Mouse (Mus musculus) hindbrain, embryonic 14.5 days (tissue): Measurements from ENCODE around the gene Tnfrsf21. TPM values are rescaled to one million over a fixed set of nuclear protein-coding genes. Genes with fewer than 3 reads are reported as not detected.

Experiments
- ATAC-seq: fragments of 200-750 bp; cut with Nextera tagmentation; 2 replicates; pipeline ENCODE4 v1.8.0; 2017; ENCODE audit warnings: moderate number of reproducible peaks, mild to moderate bottlenecking, moderate TSS enrichment, moderate library complexity; ENCODE audit not compliant: low FRiP score
- DNase-seq: peaks from one replicate; pipeline ENCODE4 v3.0.0-alpha.2; 2015; ENCODE audit warnings: low spot score
- H3K27ac ChIP-seq: fragments of 300-500 bp; sonication (generic); 2 replicates; pipeline ENCODE4 v1.5.1; 2014; ENCODE audit warnings: mild to moderate bottlenecking, moderate library complexity
- H3K27me3 ChIP-seq: fragments of 300-500 bp; sonication (generic); 2 replicates; pipeline ENCODE4 v1.6.1; 2014; ENCODE audit warnings: mild to moderate bottlenecking, low read length, mixed read lengths; ENCODE audit not compliant: control insufficient read depth, insufficient read depth
- H3K36me3 ChIP-seq: fragments of 300-500 bp; sonication (generic); replicated peaks from 2 replicates; pipeline ENCODE4 v1.6.1; 2014; ENCODE audit not compliant: control insufficient read depth, insufficient read depth
- H3K4me1 ChIP-seq: fragments of 300-500 bp; sonication (generic); replicated peaks from 2 replicates; pipeline ENCODE4 v1.6.1; 2014; ENCODE audit warnings: antibody characterized with exemption, low read length, mixed read lengths; ENCODE audit not compliant: control insufficient read depth, insufficient read depth
- H3K4me2 ChIP-seq: fragments of 300-500 bp; sonication (generic); replicated peaks from 2 replicates; pipeline ENCODE4 v1.6.1; 2014; ENCODE audit warnings: mild to moderate bottlenecking, moderate library complexity
- H3K4me3 ChIP-seq: fragments of 300-500 bp; sonication (generic); replicated peaks from 2 replicates; pipeline ENCODE4 v1.5.1; 2014; ENCODE audit warnings: mild to moderate bottlenecking, low read length
- H3K9ac ChIP-seq: fragments of 300-500 bp; sonication (generic); 2 replicates; pipeline ENCODE4 v1.6.1; 2014
- H3K9me3 ChIP-seq: fragments of 300-500 bp; sonication (generic); 2 replicates; pipeline ENCODE4 v1.6.1; 2016; ENCODE audit warnings: low read length; ENCODE audit not compliant: control insufficient read depth
- WGBS: fragments of 180-500 bp; shearing (Covaris S2); extraction: QIAGEN DNeasy Blood & Tissue Kit; methylation state at CpG from one replicate; pipeline ENCODE4 v1.1.7; 2014; 5-methylcytosine and 5-hydroxymethylcytosine counted together
- polyA plus RNA-seq: library from polyadenylated mRNA; unstranded; fragments of >200 nt; fragmentation: Nextera tagmentation; extraction: Ambion mirVana; gene quantifications from 2 replicates; pipeline ENCODE4 v1.2.1, GENCODE M21; 2014

Gene Tnfrsf21
- polyA plus RNA-seq, 1 experiment from 2014 or later: 80.7 TPM

DNA sequence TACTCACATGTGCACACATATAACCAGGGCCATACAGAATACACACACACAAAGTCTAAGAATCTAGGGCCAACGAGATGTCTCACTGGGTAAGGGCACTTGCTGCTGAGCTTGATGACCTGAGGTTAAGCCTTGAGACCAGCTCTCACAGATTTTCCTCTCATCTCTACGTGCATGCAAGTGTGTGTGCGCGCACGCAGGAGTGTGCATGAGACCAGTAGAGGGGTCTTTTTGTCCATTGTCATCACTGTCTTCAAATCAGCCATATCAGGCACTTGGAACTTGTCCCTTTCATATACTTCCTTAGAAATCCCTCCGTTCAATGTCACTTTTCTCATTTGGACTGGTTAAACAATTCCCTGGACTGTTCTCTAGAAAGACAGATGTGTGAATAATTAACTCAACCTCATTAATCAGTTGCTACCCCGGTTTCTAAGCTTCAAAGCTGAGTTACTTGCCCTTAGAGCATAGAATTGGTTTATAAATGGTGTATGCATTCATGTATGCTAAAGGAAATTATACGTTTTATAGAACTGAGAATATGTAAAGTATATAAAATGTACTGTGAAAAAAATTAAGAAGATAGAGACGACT lies 97.1 kb downstream of the Tnfrsf21 start:
- no peak for ATAC-seq
- no peak for DNase-seq
- no peaks in the 10 kb centered on the region for H3K27me3 ChIP-seq
- no peak overlapping the region for H3K4me2 ChIP-seq
- no peak overlapping the region for H3K27ac ChIP-seq
- no peaks in the 10 kb centered on the region for H3K36me3 ChIP-seq
- no peak overlapping the region for H3K4me3 ChIP-seq
- 55% methylated on average over 9 of the region's 9 CpGs for WGBS
- H3K9me3 ChIP-seq: no peaks in the 10 kb centered on the region
- H3K4me1 ChIP-seq: 0 out of 2 replicates have a peak, but pooled peaks cover 3% of the 10 kb centered on the region
- H3K9ac ChIP-seq: no peak overlapping the region

DNA sequence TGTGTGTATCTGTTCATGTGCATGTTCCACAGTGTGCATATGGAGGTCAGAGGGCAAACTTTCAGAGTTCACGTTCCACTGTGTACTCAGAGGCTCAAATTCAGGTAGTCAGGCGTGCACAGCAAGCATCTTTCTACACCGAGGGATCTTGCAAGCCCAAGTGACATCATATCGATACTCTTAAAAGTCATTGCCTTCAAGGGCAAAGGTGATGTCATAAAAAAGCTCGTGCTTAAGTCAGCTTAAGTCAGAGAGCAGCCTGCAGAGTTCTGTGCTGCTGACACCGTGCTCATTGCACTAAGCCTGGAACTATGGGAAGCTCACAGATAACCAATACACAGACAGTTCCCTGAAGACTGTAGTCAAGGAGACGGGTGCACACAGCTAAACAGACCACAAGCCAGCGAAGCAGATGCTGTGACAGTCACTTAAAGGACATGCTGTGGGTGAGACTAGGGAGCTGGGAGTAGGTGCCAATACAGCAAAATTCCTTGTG lies 97.8 kb downstream of the Tnfrsf21 start:
- no peak overlapping the region for H3K4me2 ChIP-seq
- H3K36me3 ChIP-seq: no peaks in the 10 kb centered on the region
- DNase-seq: peak; percentile 46
- H3K9me3 ChIP-seq: no peaks in the 10 kb centered on the region
- H3K4me3 ChIP-seq: no peak overlapping the region
- peak; percentile 80; the same call in 1 of the 2 replicates for ATAC-seq
- WGBS: 64% methylated on average over 8 of the region's 8 CpGs
- no peak overlapping the region for H3K27ac ChIP-seq
- H3K9ac ChIP-seq: no peak overlapping the region
- H3K4me1 ChIP-seq: 0 out of 2 replicates have a peak, but pooled peaks cover 3% of the 10 kb centered on the region
- H3K27me3 ChIP-seq: no peaks in the 10 kb centered on the region

DNA sequence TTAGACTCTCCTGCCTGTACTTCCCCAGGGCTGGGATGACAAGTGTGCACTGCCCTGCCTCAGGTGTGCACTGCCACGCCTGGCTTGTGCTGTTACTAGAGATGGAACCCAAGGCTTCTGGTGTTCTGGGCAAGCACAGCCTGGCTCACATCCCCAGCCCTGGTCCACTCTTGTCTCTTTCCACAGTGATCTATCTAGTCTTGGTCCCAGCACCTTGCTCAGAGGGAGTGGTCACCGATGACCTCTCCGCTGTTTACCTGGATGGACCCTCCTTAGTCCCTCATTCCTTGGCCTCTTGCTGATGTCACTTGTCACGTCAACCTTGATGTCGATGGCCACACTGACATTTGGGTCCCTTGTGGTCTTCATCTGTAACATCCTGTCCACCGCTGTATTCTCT lies 98.6 kb downstream of the Tnfrsf21 start:
- DNase-seq (no peak), ATAC-seq (peak; percentile 22; the same call in 1 of the 2 replicates)
- 96% methylated on average over 6 of the region's 6 CpGs for WGBS
- H3K36me3 ChIP-seq: no peaks in the 10 kb centered on the region
- no peak overlapping the region for H3K4me3 ChIP-seq
- H3K4me1 ChIP-seq: 0 out of 2 replicates have a peak, but pooled peaks cover 3% of the 10 kb centered on the region
- 0 out of 2 replicates have a peak overlapping the region, but pooled peaks have one; percentile 16 for H3K27ac ChIP-seq
- H3K9ac ChIP-seq: no peak overlapping the region
- no peaks in the 10 kb centered on the region for H3K9me3 ChIP-seq
- no peak overlapping the region for H3K4me2 ChIP-seq
- H3K27me3 ChIP-seq: no peaks in the 10 kb centered on the region

DNA sequence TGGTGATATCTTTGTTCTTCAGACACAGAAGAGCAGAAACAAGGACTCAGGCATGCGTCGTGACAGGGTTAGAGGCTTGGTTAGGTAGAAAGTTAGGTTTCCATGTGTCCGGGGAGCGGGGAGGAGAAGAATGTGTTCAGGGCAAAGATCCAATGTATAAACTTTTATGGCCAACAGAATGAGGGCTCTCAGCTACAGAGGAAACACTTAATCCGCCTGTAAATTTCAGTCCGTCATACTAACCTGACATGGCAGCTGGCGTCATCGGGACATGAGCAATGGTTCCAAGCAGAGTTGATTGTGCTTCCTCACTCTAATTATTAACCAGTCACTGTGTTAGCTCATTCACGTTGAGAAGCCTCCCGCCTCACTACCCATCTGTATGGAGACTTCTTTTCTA lies 100.4 kb downstream of the Tnfrsf21 start:
- Histone ChIP-seq H3K9ac (no peak overlapping the region), H3K27ac (no peak overlapping the region), H3K36me3 (no peaks in the 10 kb centered on the region), H3K4me1 (0 out of 2 replicates have a peak, but pooled peaks cover 3% of the 10 kb centered on the region), H3K4me3 (no peak overlapping the region), H3K4me2 (no peak overlapping the region), H3K9me3 (no peaks in the 10 kb centered on the region), H3K27me3 (no peaks in the 10 kb centered on the region)
- 72% methylated on average over 10 of the region's 10 CpGs for WGBS
- ATAC-seq (no peak), DNase-seq (no peak)

DNA sequence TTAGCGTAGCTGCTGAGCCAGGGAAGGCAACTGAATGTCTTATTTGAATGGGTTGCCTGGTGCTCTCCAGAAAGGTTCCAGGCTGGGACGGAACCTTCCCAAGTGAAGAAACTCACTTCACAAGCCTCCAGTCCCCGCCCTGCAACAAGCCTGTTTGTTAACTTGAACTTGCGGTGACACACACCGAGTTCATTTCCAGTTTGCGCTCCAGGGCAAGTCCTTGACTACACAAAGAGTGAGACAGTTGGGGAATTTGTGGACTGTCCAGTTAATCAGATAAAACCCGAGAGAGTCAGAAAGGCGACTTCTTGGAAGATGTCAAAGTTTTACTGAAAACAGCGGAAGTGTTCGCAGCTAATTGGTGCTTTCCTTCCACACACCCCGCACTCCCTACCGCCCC lies 103.1 kb downstream of the Tnfrsf21 start:
- Histone ChIP-seq H3K36me3 (no peaks in the 10 kb centered on the region), H3K27ac (no peak overlapping the region), H3K4me3 (no peak overlapping the region), H3K4me2 (no peak overlapping the region), H3K4me1 (0 out of 2 replicates have a peak, but pooled peaks cover 2% of the 10 kb centered on the region), H3K9ac (no peak overlapping the region), H3K27me3 (no peaks in the 10 kb centered on the region), H3K9me3 (peaks cover 3% of the 10 kb centered on the region; the same call in 1 of the 2 replicates)
- DNase-seq (no peak), ATAC-seq (no peak)
- WGBS: 90% methylated on average over 12 of the region's 12 CpGs

DNA sequence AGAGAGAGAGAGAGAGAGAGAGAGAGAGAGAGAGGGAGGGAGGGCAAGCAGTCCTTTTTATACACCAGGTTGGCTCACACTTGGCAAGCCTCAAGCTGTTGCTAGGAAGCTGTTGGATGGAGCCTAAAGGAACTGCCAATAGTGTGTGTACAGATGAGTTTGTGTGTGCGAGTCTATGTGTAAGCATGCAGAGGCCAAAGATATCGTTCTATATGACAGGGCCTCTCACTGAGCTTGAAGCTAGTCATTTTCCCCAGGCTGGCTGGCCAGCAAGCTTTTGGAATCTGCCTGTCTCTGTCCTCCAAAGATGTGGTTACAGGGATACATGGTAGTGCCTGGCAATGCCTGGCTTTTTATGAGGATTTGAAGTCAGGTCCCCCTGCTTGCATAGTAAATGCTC lies 104.7 kb downstream of the Tnfrsf21 start:
- Histone ChIP-seq H3K4me3 (no peak overlapping the region), H3K36me3 (no peaks in the 10 kb centered on the region), H3K27ac (no peak overlapping the region), H3K9ac (no peak overlapping the region), H3K4me2 (no peak overlapping the region), H3K9me3 (peaks cover 3% of the 10 kb centered on the region; the same call in 1 of the 2 replicates), H3K27me3 (no peaks in the 10 kb centered on the region), H3K4me1 (no peaks in the 10 kb centered on the region)
- WGBS: 74% methylated on average over 2 of the region's 2 CpGs
- no peak for ATAC-seq
- DNase-seq: no peak

DNA sequence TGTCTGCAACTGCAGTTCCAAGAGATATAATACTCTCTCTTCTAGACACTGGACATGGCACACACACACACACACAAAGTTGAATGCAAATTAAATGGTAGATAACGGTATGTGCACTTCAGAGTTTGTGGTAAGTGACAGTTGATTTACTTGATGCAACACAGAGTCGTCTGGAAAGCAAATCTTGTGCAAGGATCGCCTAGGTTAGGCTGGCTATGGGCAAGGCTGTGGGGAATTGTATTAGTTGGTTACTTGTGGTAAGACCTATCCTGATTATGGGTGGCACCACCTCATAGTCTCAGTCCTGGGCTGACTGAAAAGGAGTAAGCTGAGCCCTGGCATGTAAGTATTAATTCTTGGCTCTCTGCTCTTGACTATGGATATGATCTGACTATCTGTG lies 112.0 kb downstream of the Tnfrsf21 start:
- Histone ChIP-seq H3K27ac (no peak overlapping the region), H3K9me3 (peaks cover 3% of the 10 kb centered on the region; the same call in 1 of the 2 replicates), H3K9ac (no peak overlapping the region), H3K27me3 (no peaks in the 10 kb centered on the region), H3K4me3 (no peak overlapping the region), H3K4me1 (no peaks in the 10 kb centered on the region), H3K4me2 (no peak overlapping the region), H3K36me3 (no peaks in the 10 kb centered on the region)
- DNase-seq (no peak), ATAC-seq (no peak)
- WGBS: 93% methylated on average over 3 of the region's 3 CpGs

DNA sequence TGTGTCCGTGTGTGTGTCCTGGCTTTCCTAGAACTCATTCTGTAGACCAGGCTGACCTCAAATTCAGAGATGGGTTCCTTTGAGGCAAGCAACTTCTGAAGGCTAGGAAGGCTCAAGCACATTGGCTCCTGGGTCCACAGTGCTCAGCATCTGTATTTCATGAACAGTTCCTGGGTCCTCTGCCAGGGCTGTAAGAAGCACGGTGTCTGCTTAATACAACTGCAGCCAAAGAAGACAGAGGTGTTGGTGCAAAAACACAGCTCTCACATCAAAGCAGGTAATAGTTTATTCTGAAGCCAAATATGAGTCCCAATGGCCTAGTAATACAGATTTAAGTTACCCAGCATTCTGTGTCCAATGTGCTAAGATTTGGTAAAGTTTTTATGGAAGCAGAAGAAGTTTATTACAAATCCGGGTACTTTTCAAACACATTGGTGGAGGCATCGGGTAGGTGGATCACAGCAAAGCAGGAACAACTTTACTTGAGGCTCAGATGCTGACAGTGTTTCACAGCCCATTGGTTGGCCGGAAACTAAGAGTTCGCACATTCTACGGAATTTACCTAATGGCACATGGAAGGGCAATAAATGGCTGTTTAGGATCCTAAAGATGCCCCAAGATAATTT lies 112.7 kb downstream of the Tnfrsf21 start:
- WGBS: 92% methylated on average over 7 of the region's 7 CpGs
- DNase-seq (no peak), ATAC-seq (no peak)
- no peak overlapping the region for H3K4me2 ChIP-seq
- H3K4me1 ChIP-seq: no peaks in the 10 kb centered on the region
- no peak overlapping the region for H3K4me3 ChIP-seq
- H3K36me3 ChIP-seq: no peaks in the 10 kb centered on the region
- H3K9ac ChIP-seq: no peak overlapping the region
- no peak overlapping the region for H3K27ac ChIP-seq
- H3K27me3 ChIP-seq: no peaks in the 10 kb centered on the region
- peaks cover 3% of the 10 kb centered on the region; the same call in 1 of the 2 replicates for H3K9me3 ChIP-seq

DNA sequence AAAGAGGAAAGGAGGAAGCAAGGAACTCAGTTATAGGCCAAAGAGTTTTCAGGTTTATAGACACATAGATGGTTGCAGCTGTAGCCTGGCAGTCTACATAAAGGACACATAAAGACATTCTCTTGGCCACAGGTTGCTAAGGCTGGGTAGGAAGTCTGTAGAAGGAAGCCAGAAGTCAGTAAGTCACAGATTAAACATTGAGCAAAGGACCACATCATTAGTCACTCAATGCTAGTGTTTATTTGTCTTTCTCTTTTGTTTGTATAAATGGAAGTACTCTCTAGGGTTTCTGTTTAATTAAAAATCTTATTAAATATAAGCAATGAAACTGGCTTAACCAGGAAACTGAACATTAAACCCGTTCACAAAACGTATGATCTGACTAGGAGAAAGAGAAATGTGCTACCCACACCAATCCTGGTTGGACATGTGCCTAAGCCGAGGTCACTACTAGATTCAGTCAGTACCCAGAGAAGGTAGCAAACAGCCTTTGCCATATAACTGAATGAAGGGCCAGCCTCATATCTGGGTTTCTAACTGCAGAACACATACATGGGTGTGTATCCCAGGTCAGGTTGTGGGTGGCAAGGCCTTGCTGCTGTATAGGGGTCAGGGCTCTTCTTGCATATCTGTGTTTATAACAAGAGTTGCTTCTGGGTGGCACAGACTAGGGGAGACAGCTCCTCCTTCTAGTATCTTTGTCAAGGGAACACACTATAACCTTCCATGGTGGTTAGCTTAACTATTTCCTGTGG lies 113.9 kb downstream of the Tnfrsf21 start:
- Histone ChIP-seq H3K4me1 (no peaks in the 10 kb centered on the region), H3K9me3 (no peaks in the 10 kb centered on the region), H3K9ac (no peak overlapping the region), H3K27ac (no peak overlapping the region), H3K4me2 (no peak overlapping the region), H3K4me3 (no peak overlapping the region), H3K27me3 (no peaks in the 10 kb centered on the region), H3K36me3 (no peaks in the 10 kb centered on the region)
- ATAC-seq (no peak), DNase-seq (no peak)
- 85% methylated on average over 3 of the region's 3 CpGs for WGBS
